Mouse (Mus musculus) retina, adult 2 months (tissue): Measurements from ENCODE around the gene Gm4869.
"Not testable (repeated sequence)": the region's sequence is repeated elsewhere in the genome, so short reads cannot be mapped to it uniquely, and the experiment has no call there.

Experiments used
- DNase-seq: peaks from one replicate; pipeline ENCODE4 v3.0.0-alpha.2; 2012; ENCODE audit warnings: low read depth, low spot score

Gene Gm4869

DNA sequence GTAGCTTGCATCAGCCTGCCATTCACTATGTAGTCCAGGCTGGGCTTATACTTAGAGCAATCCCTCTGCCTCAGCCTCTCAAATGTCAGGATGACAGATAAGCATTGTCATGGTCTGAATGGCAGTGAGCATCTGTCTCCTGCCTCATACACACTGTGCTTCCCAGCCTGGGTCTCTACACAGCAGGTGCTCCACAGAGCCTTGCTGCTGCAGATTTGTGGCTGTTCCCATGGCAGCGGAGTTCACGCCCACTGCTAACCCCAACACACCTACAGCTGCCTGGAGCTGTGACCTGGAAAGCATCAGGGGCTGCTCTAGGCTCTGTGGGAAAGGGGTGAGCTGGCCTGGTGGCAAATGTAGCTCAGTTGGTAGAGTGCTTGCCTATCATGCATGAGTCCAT lies 19.5 kb downstream of the Gm4869 start:
- no peak for DNase-seq

DNA sequence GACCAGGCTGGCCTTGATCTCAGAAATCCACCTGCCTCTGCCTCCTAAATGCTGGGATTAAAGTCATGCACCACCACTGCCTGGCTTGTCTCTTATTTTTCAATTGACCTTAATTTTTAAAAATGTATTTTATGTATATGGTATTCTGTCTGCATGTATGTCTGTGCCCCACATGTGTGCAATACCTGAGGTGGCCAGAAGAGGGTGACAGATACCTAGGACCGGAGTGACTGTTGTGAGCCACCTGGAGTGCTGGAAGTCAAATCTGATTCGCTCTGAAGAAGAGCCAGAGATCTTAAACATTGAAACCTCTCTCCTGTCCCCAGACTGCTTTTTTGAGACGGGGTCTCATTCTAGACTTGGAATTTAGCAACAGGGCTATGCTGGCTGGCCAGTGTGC lies 26.9 kb downstream of the Gm4869 start:
- no peak for DNase-seq

DNA sequence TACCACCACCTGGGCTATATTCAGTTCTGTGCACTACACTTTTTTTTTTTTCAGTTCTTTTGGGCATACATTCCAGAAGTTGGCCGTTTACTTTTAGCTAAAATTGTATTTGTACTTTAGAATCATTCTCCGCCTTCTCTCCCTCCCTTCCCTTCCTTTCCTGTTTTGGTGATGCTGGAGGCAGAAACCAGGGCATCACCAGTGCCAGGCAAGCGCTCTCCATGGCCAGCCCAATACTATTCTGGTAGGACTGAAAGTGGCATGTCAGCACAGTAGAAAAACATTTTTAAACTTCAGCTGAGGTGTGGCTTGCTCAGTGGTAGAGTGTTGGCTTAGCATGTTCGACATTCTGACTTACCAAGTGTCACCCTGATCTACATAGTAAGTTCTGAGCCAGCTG lies 36.0 kb downstream of the Gm4869 start:
- DNase-seq, result no peak

DNA sequence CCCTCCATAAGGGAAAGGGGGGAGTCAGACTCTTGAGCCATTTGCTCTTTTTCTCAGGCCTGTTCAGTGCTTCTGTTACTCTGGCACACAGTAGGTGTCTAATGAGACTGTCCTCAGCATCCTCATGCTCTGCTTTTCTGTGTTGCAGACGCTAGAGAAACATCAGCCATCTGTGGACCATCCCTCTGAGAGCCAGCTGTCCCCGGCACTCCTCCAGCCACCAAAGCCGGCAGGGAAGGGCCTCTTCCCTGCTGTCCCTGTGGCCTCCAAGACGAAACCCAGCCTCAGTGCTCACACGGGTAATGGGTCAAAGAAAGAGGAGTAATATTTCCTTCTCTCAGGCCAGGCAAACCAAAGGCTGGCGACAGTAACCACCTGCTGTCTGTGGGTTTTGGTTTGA lies 45.7 kb downstream of the Gm4869 start:
- no peak for DNase-seq

DNA sequence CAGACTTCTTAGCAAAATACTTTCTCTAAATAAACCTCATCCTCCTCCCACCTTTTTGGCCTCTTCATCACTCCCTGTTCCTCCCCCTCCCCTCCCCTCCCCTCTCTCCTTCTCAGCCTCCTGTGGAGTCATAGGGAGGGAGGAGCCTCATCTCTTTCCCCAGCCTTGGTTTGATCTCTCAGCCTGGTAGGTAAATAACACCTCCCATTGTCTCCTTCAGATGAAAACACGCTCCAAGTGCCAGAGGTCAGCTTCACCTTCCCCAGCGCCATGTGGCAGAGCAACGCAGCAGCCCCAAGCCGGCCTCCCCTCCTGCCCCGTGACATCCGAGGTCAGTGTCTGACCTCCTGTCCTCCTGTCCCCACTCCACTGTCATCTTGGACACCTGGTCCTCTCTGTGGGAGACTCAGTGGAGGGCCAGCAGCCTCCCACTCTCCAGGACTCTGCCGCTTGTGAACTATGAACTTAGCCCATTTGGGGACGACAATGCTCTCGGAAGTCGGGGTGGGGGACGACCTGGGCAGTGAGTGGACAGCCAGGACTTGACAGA lies 47.3 kb downstream of the Gm4869 start:
- DNase-seq, result no peak

DNA sequence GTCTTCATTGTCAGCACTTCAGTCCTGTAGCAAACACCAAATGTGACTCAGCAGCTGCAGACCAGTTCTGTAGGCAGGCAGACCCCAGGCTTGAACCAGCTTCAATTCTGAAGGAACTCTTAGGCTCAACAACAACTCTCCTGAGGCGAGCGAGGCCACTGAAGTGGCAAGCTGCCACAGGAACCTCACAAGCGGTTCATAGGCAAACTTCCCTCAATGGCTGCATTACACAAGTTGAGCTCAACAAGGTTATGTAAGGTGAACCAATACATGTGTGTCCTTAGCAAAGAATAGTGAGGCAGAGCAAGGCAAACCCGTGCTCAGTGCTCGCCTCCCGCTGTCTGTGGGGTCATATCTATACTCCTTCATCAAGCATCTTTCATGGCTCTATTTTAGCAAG lies 52.7 kb downstream of the Gm4869 start:
- no peak for DNase-seq

DNA sequence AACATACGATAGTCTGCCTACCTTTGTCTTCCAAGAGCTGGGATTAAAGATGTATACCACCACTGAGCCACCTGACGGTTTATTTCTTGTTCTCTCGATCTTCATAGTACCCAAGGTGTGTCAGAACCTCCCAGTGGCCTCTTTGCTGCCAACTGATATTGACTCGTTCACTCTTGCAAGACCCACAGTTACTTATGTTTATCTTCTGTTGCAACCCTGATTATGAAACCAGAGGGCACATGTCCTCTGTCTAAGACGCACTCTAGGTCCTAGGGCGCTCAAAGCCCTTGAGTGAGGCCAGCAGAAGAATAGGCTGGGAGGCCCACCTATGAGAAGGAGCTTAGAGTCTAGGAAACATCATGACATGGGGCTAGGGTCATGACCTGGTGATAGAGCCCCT lies 55.3 kb downstream of the Gm4869 start:
- DNase-seq, result no peak

DNA sequence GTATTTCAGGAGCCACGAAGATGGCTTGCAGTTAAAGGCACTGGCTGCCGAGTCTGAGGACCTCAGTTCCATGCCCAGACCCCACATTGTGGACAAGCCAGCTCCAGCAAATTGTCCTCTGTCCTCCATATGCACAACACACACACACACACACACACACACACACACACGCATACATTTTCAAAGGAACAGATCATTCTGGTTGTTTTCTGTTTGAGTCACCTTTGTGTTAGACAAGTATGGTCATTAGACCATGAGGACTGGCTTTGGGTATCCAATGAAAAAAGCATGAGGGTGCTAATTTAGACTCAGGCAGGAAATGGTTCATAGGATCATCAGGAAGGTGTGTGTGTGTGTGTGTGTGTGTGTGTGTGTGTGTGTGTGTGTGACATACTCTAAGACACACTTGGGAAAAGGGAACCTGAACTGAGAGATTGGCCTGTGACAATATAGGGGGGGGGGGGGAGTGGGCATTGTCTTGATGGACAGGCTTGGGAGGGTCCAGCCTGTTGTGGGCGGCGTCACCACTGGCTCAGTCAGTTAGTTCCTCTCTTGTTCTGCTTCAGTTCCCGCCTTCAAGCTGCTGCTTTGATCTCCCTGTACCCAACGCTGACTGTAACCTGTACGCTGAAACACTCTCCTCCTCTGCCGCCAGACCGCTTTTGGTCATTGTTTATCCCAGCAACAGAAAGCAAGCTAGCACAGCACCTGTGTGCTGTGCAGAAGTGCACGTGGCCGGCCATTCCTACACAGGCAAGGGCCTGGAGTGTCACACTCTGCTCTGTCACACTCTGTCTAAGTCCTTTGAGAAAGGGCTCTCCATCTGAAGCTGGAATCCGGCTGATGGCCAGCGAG lies 56.8 kb downstream of the Gm4869 start:
- no peak for DNase-seq

DNA sequence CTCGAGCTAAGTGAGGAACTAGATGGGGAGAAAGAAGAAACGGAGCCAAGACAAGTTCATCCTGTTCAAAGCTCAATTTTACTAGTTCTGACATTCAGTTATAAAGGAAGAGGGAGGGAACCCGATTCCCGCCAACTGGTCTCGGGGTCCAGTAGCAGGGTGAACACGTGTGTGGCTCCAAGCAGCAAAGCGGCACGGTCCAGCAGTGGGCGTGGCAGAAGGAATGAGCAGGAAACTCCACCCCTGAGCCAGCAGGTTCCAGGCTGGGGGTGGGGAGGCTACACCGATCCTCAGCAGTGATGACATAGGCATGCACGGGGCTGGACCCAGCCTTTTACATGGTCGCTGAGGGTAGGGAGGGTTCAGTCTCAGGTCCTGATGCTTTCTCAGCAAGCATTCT lies 57.5 kb downstream of the Gm4869 start:
- not testable (repeated sequence) for DNase-seq

DNA sequence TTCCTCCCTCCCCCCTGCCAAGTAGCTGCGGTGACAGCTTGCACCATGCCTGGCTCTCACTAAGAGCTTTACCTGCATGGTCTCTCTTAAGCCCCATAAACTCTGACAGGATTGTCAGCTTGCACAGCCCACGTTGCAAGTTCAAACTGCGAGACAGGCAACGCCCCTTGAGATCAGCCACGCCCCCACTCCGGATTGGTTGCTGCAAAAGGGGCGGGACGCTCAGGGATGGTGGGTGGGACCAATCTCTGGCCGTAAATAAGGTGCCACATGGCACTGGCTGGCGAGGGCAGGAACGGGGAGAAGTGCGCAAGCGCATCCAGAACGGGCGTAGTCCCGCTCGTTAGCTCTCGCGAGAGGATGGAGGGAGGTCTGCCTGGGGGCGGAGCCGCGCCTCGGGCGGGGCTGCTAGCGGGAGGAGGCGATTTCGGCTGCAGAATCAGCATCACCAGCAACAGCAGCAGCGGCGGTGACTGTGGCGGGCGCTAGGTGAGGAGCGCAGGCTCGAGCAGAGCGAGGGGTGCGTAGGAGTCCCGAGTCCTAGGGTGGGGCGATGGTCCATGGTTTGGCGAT lies 59.8 kb downstream of the Gm4869 start, which contains the start of gene Chst12:
Gene Chst12 (plus strand): TSS at position 343 of the 573 bp plus-strand sequence.
- peak; percentile 100 for DNase-seq

DNA sequence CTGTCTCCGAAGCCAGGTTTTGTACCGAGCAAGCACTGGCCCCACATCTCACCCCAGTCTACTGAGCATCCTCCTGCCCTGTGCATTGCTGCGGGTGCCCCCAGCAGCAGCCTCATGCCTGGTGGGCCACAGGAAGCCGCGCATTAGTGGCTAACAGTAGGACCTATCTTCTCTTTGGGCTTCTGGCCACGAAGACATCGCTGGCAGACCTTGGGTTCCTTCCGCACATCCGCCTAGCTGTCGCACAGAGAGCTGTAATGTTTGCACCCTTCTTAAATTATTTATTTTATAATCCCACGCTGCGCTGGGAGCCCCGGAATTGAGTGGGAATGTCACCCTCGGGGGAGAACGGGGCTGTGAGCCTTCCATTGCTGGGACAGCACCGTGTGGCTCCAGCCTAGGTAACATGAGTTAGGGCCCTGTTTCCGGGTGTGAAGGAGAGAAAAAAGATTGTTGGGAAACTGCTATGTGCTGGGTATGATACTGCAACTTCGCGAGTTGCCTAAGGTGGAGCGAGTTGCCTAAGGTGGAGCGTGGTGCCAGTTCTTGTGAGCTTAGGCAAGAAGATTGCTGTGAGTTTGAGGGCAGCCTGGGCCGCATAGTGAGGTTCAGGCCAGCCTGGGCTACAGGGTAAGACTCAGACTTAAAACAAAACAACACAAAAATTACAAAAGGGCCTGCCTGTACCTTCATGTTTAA lies 60.8 kb downstream of the Gm4869 start:
- DNase-seq, result no peak

DNA sequence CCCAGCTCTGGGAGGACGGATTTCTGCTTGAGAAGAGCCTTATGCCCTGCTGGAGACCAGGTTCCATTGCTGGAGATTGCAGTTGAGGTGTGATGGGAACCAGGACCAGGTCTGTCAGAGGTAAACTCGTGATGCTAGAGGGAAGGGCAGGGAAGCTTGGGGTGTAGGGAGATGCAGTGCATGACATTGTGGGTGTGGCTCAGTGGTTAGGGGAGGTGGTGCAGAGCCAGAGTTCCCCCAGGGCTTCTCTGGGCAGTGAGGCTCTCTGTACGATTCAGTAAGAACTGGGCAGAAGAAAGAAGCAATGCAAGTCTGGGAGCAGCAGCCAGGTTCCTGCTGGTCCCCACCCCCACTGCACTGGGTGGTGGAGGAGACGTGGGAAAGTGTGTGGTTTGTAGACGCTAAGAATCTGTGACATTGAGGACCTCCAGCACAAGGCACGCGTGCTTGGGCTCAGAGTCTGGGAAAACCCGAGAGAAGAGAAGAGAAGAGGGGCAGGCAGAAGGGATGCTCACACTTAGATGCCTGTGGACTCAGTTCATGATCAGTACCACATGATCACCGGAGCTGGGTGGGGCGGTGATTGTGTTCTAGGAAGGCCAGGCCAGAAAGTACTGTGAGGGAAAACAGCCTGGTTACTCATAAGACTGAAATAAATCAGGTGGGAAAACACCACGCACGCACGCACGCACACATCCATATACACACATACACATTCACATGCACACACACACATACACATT lies 62.2 kb downstream of the Gm4869 start:
- no peak for DNase-seq

DNA sequence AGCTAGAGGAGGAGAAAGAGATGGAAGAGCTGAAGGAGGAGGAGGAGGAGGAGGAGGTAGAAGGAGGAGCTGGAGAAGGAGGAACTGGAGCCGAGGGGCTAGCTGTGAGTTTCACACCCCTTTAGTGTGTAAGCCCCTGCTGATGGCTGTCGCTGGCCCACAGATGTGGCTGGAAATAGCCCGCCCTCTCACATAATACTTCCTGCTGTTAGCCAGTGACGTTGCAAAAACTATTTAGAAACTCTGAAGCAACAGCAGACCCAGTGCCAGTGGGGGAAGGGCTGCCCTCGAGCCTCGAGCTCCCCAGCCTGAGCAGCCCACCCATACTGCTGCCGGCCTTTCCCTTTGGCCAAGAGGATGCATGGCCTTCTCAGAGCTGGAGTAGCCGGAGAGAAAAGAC lies 63.2 kb downstream of the Gm4869 start:
- DNase-seq, result no peak

DNA sequence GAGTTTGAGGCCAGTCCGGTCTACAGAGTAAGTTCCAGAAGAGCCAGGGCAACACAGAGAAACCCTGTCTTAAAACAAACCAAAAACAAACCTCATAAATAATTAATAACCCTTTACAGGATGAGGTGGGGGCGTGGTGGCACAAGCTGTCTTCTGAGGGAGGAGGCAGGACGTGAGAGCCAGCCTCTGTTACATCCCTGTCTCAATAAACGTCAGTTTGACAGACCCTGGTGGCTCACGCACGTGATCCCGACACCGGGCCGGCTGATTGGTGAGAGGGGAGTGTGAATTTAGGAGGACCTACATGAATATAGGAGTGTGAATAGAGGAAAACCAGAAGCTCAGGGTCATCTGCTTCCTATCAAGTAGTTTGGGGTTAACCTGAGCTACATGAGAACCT lies 63.8 kb downstream of the Gm4869 start:
- no peak for DNase-seq

DNA sequence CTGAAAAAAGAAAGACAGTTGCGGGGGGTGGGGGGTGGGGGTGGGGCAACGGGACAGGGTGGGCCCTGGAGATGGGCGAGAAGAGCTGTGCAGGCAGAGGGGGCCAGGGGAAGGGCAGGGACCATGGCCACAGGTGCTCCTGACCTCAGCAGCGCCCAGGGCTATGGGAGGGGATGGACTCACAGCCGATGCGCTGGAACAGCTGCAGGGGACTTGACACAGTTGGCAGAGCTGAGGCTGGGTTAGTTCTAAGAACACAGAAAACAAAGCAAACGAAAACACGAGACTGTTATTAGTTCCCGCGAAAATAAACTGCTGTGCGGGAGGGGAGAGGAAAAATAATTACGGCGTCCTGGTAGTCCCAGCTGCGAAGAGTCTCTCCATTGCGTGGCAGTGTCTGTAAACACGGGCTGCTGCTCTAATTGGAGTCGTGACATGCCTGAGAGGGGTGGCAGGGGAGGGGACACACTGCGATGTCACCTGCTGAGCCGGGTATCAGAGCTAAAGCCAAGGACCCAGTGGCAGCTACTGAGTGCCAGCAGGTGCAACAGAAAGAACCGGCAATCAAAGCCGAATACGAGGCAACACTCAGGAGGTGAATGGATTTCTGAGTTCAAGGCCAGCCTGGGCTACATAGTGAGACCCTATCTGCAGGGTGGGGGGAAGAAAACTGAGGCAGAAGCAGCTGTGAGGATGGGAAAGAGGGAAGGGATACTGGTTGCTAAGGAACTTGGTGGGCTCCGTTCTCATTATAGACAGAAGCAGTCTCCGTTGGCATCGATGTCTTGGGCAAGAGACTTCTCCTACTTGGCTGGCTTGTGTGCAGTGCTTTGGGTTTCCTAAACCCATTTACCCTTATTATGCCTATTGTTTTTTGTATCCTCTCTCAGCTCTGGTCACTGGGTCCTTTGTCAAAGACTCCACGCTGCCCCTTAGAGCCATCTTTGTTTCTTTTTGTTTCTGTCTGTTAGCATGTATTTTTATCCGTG lies 64.9 kb downstream of the Gm4869 start:
- DNase-seq, result no peak

DNA sequence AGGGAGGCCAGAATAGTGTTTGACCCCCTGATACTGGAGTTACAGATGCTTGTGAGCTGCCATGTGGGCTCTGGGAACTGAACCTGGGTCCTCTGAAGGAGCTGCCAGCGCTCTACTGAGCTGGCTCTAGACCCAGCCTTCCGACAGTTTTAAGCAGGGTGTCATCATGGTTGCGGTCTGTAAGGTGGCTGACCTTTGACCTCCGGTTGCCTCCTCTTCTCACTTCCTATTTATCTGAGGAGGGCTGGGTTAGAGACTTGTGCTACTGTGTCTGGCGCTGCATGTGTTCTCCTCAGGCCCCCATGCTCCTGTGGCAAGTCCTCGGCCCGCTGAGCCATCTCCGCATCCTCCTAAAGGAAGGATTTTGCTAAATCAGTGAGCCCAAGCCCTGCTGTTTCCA lies 68.5 kb downstream of the Gm4869 start:
- DNase-seq, result no peak

DNA sequence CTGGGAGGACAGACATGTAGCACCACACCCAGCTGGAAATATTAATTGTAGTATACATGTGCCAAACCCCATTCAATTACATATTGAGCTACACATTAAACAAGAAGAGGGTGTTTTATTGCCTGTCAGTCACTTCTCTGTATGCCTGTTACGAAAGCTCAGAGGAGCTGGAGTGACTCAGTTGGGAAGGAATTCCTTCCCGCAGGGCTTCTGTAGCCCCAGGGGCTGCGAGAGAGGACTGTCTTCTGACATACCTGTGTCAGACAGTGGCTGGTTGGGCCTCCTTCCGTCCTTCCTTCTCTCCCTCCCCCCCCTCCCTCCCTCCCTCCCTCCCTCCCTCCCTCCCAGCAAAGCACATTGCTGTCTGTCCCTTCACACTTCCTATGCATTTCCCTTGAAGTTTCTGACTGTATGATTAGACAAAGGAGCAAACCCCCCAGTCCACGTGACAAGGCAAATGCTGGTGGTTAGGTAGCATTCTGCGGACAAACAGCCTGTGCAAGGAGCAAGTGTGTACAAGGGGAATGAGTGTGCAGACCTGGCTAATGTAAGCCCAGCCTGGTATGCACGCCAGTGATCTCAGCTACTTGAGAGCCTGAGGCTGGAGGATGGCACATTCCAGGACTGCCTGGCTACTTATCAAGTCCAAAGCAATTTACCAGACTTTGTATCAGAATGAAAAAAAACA lies 69.5 kb downstream of the Gm4869 start:
- no peak for DNase-seq

DNA sequence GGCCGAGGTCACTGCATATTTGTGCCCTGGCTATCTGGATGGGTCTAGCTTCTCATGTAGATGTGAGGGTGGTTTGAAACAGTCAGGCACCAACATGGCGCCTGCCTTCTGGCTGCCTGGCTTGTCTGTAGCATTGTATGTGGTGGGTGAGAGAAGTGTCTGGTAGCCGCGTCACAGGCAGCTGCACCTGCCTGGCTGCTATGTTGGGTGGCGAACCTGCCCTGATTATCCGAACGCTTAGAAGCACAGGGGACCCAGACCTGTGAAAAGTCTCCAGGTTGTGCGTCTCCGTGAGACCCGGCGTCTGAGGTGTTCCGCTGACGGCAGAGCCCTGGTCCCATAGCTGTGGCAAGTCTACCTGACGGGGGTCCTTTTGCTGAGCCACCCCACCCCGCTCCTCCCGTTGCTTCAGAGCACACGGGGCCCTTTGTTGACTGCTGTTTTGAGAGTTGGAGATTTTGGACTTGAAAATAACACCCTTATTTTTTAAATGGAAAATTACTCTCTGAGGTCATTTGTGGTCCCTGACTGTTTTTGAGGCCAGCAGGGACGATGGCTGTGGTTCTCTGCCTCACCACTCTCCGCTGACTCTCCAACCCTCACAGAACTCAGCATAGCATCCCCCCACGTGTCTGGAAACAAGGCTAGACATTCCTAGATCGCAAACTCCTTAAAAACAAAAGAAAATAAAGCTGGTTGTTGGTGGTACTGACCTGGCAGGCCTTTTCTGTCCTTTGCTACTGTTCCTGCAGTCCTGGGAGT lies 71.9 kb downstream of the Gm4869 start:
- no peak for DNase-seq

DNA sequence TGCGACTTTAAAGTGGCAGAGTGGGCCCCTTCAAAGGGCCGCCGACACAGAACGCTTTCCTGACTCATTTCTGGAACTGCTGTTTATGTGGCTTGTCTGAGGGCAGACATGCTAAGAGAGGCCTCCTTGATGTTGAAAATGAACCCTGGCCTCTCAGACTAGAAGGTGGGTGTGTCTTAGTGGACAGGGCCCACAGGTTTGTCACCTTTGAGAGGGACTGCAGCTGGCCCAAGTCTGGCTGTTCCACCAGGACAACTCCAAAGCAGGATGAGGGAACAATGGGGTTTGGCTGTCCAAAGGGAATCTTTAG lies 72.4 kb downstream of the Gm4869 start:
- DNase-seq, result no peak
